Mouse (Mus musculus) CD8-positive naive resting alpha-beta T cell, adult 57 days (primary cell): ENCODE data around the gene Mfsd4a. TPM values are rescaled to one million over a fixed set of nuclear protein-coding genes. Genes with fewer than 3 reads are reported as not detected.

Experiments
- total RNA-seq: library from RNA; stranded (reverse); gene quantifications from one replicate; pipeline ENCODE4 v1.2.4, GENCODE M21; 2023

Mfsd4a gene
- total RNA-seq: 0.43 TPM

GRCm38 (mm10) chr1:132067261-132068255 lies at the start of gene Mfsd4a:
Mfsd4a (minus strand) TSS chr1:132068062.

GRCm38 (mm10) chr1:132007282-132007815 lies 60.5 kb downstream of the Mfsd4a start, which contains the start of gene Elk4:
Elk4 (plus strand) TSS chr1:132007607.

Other genes starting within 250 kb of the Mfsd4a start
- gene Slc41a1, start 240.6 kb downstream of the Mfsd4a start, total RNA-seq: 40.6 TPM
- 19.0 TPM for gene Rab29, start 200.8 kb downstream of the Mfsd4a start, total RNA-seq
- 85.2 TPM for gene Nucks1, start 157.5 kb downstream of the Mfsd4a start, total RNA-seq
- gene Slc45a3, start 105.1 kb downstream of the Mfsd4a start, total RNA-seq: 0.61 TPM
- gene Elk4, start 60.5 kb downstream of the Mfsd4a start, total RNA-seq: 320 TPM
- not detected for gene Cdk18, start 71.6 kb upstream of the Mfsd4a start, total RNA-seq
- gene Lemd1, start 123.4 kb upstream of the Mfsd4a start, total RNA-seq: not detected
- not detected for gene AC124108.1, start 123.4 kb upstream of the Mfsd4a start, total RNA-seq
- not detected for gene Gm10188, start 161.7 kb upstream of the Mfsd4a start, total RNA-seq
- not detected for gene Klhdc8a, start 230.6 kb upstream of the Mfsd4a start, total RNA-seq
- gene Nuak2, start 248.1 kb upstream of the Mfsd4a start, total RNA-seq: 13.2 TPM